Mouse (Mus musculus): Measurements from ENCODE around the gene Ehf. TPM values are rescaled to one million over a fixed set of nuclear protein-coding genes. Genes with fewer than 3 reads are reported as not detected.

Ehf gene
- polyA plus RNA-seq (2012; rRNA removed) = 182 and 198 TPM in 2 replicates

DNA sequence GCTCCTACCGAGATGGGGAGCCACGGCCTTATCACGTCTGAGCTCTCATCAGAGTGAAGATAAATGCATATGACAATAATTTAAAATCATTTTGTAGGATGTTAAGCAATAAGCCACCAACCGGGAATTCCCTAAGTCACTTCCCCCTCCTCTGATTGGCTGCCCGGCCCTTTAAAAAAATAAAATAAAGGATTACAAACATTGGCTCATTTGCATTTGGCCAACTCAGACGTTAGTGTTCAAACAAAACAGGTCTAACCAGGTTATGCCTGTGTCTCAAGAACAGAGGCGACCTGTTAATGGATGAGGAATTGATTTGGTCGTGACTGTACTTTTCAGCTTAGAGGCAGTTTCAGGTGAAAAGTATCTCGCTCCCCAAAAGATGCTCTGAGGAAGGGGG lies at the start of gene Ehf:
TSS of gene Ehf (minus strand) at position 147 of the 400 bp plus-strand sequence.

Other genes starting within 250 kb of the Ehf start
- gene Pdhx, start 229.8 kb downstream of the Ehf start, polyA plus RNA-seq (2012; rRNA removed) = 7.1 and 10.1 TPM in 2 replicates
- gene Apip, start 229.6 kb downstream of the Ehf start, polyA plus RNA-seq (2012; rRNA removed) = 6.2 and 9.3 TPM in 2 replicates
- gene Elf5, start 108.4 kb upstream of the Ehf start, polyA plus RNA-seq (2012; rRNA removed) = 0.05 and 0.20 TPM in 2 replicates
- gene Cat, start 181.9 kb upstream of the Ehf start, polyA plus RNA-seq (2012; rRNA removed) = 34.1 and 37.8 TPM in 2 replicates

All from colon, adult 2 months (tissue).